Mouse (Mus musculus) splenic B cell, adult 2 months (primary cell): ENCODE results near the gene Thumpd3.
A peak's percentile ranks its signal among the peaks of the same experiment; 100 is the strongest.

Experiments used
- DNase-seq: peaks from one replicate; pipeline ENCODE4 v3.0.0-alpha.2; 2011; ENCODE audit warnings: low read depth, low spot score
- H3K27me3 ChIP-seq: 2 replicates; pipeline ENCODE4 v1.6.1; 2012; ENCODE audit warnings: mild to moderate bottlenecking, low read length, moderate library complexity, mixed read lengths; ENCODE audit not compliant: control insufficient read depth, poor library complexity, insufficient read depth, severe bottlenecking
- H3K36me3 ChIP-seq: 2 replicates; pipeline ENCODE4 v1.6.1; 2012; ENCODE audit warnings: mild to moderate bottlenecking, low read length, moderate library complexity, mixed read lengths; ENCODE audit not compliant: control insufficient read depth, poor library complexity, insufficient read depth, severe bottlenecking

The Thumpd3 gene

GRCm38 (mm10) chr6:113029006-113029405 lies 17.0 kb upstream of the Thumpd3 start:
- no peak for DNase-seq
- H3K27me3 ChIP-seq, result no peaks in the 10 kb centered on the region; the same call in 1 of the 2 replicates
- H3K36me3 ChIP-seq, result no peaks in the 10 kb centered on the region

DNA sequence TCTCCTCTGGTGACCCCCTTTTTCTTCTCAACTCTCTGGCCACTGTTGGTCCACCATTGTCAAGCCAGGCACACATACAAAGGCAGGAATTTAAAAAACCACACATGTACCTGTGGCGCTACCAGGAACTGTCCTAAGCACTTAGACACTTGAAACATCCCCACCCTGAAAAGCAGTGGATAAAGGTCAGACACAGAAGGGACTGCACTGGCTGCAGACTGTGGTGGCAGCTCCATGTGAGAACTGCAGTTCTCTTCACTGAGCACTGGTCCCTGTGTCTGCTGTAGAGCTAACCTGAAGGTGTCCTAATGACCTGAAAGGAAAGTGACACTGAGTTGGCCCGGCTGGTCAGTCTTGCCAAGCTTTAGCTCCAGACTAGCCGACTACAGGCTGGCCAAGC lies 15.5 kb upstream of the Thumpd3 start:
- no peak for DNase-seq
- Histone ChIP-seq H3K36me3 (no peaks in the 10 kb centered on the region), H3K27me3 (no peaks in the 10 kb centered on the region; the same call in 1 of the 2 replicates)

GRCm38 (mm10) chr6:113030970-113031660 lies 14.9 kb upstream of the Thumpd3 start:
- H3K36me3 ChIP-seq, result no peaks in the 10 kb centered on the region
- DNase-seq, result no peak
- no peaks in the 10 kb centered on the region for H3K27me3 ChIP-seq

DNA sequence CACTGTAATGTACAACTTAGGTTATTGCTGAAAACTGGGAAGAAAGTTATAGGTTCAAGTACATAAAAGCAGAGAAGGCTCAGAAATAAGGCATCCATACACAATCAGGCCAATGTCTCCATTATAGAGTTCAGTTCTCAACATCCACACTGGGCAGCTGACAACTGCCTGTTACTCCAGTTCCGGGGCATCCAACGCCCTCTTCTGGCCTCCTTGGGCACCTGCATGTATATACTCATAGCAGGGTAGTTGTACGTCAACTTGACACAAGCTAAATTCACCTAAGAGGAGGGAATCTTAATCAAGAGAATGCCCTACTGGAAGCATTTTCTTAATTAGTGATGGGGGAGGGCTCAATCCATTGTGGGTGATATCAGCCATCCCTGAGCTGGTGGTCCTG lies 13.9 kb upstream of the Thumpd3 start:
- DNase-seq, result no peak
- H3K27me3 ChIP-seq, result no peaks in the 10 kb centered on the region
- no peaks in the 10 kb centered on the region for H3K36me3 ChIP-seq

GRCm38 (mm10) chr6:113033185-113033584 lies 12.8 kb upstream of the Thumpd3 start:
- Histone ChIP-seq H3K36me3 (no peaks in the 10 kb centered on the region), H3K27me3 (no peaks in the 10 kb centered on the region)
- no peak for DNase-seq

DNA sequence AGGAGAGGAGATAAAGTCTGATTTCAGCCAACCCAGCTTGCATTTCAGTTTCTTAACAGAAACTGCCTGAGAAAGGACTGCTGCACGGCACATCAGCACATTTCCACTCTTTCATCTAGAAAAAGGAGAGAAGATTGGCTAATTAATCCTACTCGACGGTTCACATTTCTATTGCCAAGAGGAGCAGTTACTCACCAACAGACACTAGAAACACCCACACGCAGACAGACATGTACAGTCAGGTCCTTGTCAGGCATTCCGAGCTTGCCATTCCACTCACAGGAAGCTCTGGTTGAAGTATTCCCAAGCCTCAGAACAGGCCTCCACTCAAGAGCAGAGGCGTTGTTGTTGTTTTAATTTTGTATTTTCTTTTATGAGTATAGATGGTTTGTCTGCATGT lies 11.6 kb upstream of the Thumpd3 start:
- DNase-seq, result no peak
- no peaks in the 10 kb centered on the region for H3K36me3 ChIP-seq

GRCm38 (mm10) chr6:113036463-113037175 lies 9.4 kb upstream of the Thumpd3 start:
- Histone ChIP-seq H3K36me3 (no peaks in the 10 kb centered on the region), H3K27me3 (no peaks in the 10 kb centered on the region)
- no peak for DNase-seq

More for the DNA sequence above, 11.6 kb upstream of the Thumpd3 start:
- H3K27me3 ChIP-seq, result no peaks in the 10 kb centered on the region

DNA sequence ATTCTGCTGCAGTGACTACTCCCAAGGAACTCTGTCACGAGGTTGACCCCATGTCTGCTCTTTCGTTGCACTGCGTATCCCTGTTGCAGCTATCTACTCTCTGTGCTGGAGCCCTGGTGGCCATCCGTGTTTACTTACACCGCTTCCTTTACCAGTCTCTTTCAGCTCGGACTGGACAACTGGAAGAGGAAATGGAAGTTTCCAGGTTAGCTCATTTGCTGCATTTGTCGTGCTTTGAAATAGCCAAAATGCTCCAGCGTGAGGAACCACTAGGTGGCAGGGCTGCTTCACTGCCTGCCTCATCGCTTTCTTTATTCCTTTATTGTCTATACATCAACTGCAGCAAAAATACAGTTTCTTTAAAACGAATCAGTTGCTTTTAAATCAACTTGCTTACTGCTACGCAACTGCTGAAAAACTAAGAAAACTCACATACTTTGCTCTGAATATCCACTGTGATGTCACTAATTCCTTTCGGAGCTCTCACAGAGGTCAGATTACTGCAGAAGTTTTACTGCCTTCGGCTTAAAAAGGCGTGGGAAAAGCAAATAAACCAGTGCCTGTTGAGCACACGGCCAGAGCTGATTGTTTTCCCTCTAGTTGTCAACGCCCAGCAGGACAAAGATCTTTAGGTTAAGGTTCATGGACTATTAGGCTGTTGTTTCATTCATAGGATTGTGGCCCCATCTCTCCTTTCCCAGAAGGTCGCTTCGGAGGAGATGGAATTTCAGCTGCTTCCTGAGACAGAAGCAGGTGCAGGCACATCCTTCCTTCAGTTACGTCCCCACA lies 7.9 kb upstream of the Thumpd3 start:
- Histone ChIP-seq H3K27me3 (no peaks in the 10 kb centered on the region), H3K36me3 (no peaks in the 10 kb centered on the region)
- peak; percentile 80 for DNase-seq

- no peak for DNase-seq
- no peaks in the 10 kb centered on the region for H3K27me3 ChIP-seq
- H3K36me3 ChIP-seq, result no peaks in the 10 kb centered on the region
Observed at GRCm38 (mm10) chr6:113038735-113039058, 7.3 kb upstream of the Thumpd3 start.

DNA sequence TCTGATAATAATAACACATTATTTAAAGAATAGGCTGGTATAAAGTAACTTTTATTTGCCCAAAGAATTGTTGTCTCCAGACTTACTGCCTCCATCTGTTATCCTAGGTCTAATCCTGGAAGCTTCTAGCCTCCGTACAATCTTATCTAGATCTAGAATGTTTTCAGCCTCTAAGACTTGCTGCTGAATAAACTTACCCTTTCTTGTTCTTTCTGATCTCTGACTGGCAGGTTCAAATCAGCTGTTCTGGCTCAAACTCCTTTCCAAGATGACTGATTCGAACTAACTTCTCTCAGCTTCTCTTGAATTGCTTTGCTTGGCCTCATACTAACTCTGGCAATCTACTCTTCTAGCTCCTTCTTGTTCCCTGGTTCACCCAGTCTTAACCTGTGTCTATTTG lies 5.7 kb upstream of the Thumpd3 start:
- no peaks in the 10 kb centered on the region for H3K36me3 ChIP-seq
- no peaks in the 10 kb centered on the region for H3K27me3 ChIP-seq
- DNase-seq, result no peak

DNA sequence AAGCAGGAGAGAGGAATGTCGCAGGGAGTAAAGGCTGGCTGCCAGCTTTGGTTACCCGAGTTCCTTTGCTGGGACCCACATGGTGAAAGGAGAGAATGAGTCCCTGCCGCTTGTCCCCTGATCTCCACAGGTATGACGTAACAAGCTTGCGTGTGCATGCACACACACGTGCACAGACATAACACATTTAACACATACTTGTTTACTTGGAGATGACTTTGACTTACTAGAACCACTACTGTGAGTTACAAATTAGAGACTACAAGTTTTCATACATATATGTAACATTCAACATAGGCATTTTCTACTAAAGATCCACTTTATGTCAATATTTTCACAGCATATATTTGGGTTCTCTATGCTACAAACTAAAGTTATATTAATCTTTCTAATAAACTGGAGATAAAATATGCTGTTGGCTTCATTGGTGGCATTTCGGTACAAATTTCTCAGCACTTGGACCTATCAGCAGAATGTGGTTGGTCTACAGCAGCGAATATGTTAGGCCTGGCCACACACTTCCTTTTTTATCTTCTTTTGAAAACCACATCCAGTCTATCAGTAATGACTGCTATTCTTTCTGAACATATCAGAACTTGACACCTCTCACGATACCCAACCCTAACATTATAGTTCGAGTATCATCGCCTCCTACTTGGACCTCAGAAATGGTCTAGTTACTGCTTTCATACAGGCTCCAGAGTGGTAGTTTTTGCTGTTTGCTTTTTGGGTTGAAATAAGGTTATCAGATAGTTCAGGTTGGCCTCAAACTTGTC lies 4.6 kb upstream of the Thumpd3 start:
- no peak for DNase-seq

DNA sequence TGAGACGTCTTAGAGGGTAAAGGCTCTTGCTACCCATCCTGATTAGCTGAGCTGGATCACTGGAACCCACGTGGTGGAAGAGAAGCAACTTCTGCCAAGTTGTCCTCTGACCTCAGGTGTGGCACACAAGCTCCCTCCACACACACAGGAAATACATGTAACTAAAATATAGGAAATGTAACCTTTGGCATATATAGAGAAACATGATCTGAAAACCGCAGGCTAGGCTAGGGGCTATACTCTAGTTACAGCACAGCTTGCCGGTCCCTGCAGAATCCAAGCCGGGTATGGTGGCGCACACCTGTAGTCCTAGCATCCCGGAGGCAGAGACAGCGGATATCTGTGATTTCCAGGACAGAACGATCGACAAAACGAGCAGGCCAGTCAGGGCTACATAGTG lies 450 bp upstream of the Thumpd3 start:
- peak; percentile 48 for DNase-seq
- Histone ChIP-seq H3K27me3 (no peaks in the 10 kb centered on the region), H3K36me3 (peaks cover 4% of the 10 kb centered on the region; the same call in 1 of the 2 replicates)

More for the DNA sequence above, 4.6 kb upstream of the Thumpd3 start:
- no peaks in the 10 kb centered on the region for H3K36me3 ChIP-seq
- no peaks in the 10 kb centered on the region for H3K27me3 ChIP-seq

- H3K27me3 ChIP-seq, result no peaks in the 10 kb centered on the region
- DNase-seq, result peak; percentile 72
- H3K36me3 ChIP-seq, result peaks cover 10% of the 10 kb centered on the region
Observed at GRCm38 (mm10) chr6:113047016-113047746, 1.2 kb downstream of the Thumpd3 start.

DNA sequence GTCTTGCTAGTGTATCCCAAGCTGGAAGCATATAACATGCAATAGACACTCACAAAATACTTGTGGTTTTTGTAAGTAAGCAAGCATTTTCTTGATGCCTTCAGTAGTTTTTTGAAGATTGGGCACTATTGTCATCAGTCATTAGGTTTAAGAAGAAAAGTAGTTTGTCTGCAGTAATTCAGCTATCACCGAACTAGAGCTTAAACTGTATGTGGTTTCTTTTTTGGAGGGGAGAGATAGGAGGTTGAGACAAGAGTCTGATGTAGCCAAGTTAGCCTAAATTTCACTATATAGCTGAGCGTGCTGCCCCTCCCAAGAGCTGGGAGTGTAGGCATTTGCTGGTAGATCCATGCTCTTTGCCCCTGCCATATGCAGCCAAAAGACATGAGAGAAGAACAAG lies 2.3 kb downstream of the Thumpd3 start:
- no peak for DNase-seq
- Histone ChIP-seq H3K36me3 (peaks cover 14% of the 10 kb centered on the region), H3K27me3 (no peaks in the 10 kb centered on the region)
